Mouse (Mus musculus) kidney, postnatal 0 days (tissue): ENCODE data around the gene Smarcb1. TPM values are rescaled to one million over a fixed set of nuclear protein-coding genes. Genes with fewer than 3 reads are reported as not detected.

Source experiments
- ATAC-seq: fragments of 200-750 bp; cut with Nextera tagmentation; replicated peaks from 2 replicates; pipeline ENCODE4 v1.8.0; 2017; ENCODE audit warnings: low read depth, moderate number of reproducible peaks, moderate TSS enrichment, moderate library complexity; ENCODE audit not compliant: low FRiP score
- DNase-seq: peaks from one replicate; pipeline ENCODE4 v3.0.0-alpha.2; 2016; ENCODE audit warnings: low spot score
- H3K27ac ChIP-seq: fragments of 300-500 bp; sonication (generic); 2 replicates; pipeline ENCODE4 v1.5.1; 2014; ENCODE audit warnings: mild to moderate bottlenecking
- H3K27me3 ChIP-seq: fragments of 300-500 bp; sonication (generic); 2 replicates; pipeline ENCODE4 v1.6.1; 2014; ENCODE audit warnings: low read length, mixed read lengths; ENCODE audit not compliant: insufficient read depth
- H3K36me3 ChIP-seq: fragments of 300-500 bp; sonication (generic); 2 replicates; pipeline ENCODE4 v1.6.1; 2014; ENCODE audit warnings: low read length, mixed read lengths; ENCODE audit not compliant: insufficient read depth
- H3K4me1 ChIP-seq: fragments of 300-500 bp; sonication (generic); replicated peaks from 2 replicates; pipeline ENCODE4 v1.6.1; 2014; ENCODE audit warnings: antibody characterized with exemption, low read length, mixed read lengths; ENCODE audit not compliant: insufficient read depth
- H3K4me2 ChIP-seq: fragments of 300-500 bp; sonication (generic); 2 replicates; pipeline ENCODE4 v1.6.1; 2014; ENCODE audit warnings: mild to moderate bottlenecking, low read length, moderate library complexity, mixed read lengths
- H3K4me3 ChIP-seq: fragments of 300-500 bp; sonication (generic); replicated peaks from 2 replicates; pipeline ENCODE4 v1.5.1; 2014; ENCODE audit warnings: low read depth, low read length
- H3K9ac ChIP-seq: fragments of 300-500 bp; sonication (generic); 2 replicates; pipeline ENCODE4 v1.6.1; 2014; ENCODE audit warnings: low read depth, low read length
- H3K9me3 ChIP-seq: fragments of 300-500 bp; sonication (generic); replicated peaks from 2 replicates; pipeline ENCODE4 v1.6.1; 2016; ENCODE audit warnings: low read length, inconsistent platforms, mixed read lengths
- CTCF ChIP-seq: IDR thresholded peaks from 2 replicates; pipeline ENCODE4 v1.5.1; 2016; ENCODE audit warnings: antibody characterized with exemption, low read depth, mild to moderate bottlenecking, moderate library complexity
- WGBS: fragments of 180-500 bp; shearing (Covaris S2); extraction: QIAGEN DNeasy Blood & Tissue Kit; methylation state at CpG from one replicate; pipeline ENCODE4 v1.1.7; 2014; 5-methylcytosine and 5-hydroxymethylcytosine counted together
- polyA plus RNA-seq: library from polyadenylated mRNA; unstranded; fragments of >200 nt; fragmentation: Nextera tagmentation; extraction: Ambion mirVana; gene quantifications from 2 replicates; pipeline ENCODE4 v1.2.1, GENCODE M21; 2015

Gene Smarcb1
- polyA plus RNA-seq, 1 experiment from 2014 or later = 149 TPM

DNA sequence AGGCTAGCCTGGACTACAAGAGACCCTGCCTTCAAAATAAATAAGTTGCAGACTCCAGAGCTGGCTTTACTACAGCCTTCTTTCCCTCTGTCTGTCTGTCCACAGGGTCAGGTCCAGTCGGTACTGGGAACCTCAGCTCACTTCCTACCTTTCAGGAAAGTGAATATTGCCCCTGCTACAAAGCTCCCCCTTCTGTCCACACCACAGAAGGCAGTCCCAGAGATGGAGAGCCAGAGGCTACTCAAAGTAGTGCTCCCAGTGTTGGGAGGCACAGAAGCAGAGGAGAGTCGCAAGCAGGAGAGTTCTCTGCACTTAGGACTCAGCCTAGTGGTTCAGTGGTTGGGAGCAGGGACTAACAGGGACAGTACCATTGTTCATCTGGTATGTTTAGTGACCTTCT is 2.9 kb upstream of the Smarcb1 start:
- Histone ChIP-seq H3K36me3 (0 out of 2 replicates have a peak, but pooled peaks cover 10% of the 10 kb centered on the region), H3K27ac (no peak overlapping the region), H3K4me3 (no peak overlapping the region), H3K9ac (no peak overlapping the region), H3K4me1 (peaks cover 10% of the 10 kb centered on the region; the same call in 1 of the 2 replicates), H3K27me3 (no peaks in the 10 kb centered on the region), H3K9me3 (no peaks in the 10 kb centered on the region), H3K4me2 (no peak overlapping the region)
- WGBS = 50% methylated on average over 2 of the region's 2 CpGs
- peak; percentile 28; the same call in 1 of the 2 replicates for TF ChIP-seq CTCF
- no peak for ATAC-seq
- no peak for DNase-seq

DNA sequence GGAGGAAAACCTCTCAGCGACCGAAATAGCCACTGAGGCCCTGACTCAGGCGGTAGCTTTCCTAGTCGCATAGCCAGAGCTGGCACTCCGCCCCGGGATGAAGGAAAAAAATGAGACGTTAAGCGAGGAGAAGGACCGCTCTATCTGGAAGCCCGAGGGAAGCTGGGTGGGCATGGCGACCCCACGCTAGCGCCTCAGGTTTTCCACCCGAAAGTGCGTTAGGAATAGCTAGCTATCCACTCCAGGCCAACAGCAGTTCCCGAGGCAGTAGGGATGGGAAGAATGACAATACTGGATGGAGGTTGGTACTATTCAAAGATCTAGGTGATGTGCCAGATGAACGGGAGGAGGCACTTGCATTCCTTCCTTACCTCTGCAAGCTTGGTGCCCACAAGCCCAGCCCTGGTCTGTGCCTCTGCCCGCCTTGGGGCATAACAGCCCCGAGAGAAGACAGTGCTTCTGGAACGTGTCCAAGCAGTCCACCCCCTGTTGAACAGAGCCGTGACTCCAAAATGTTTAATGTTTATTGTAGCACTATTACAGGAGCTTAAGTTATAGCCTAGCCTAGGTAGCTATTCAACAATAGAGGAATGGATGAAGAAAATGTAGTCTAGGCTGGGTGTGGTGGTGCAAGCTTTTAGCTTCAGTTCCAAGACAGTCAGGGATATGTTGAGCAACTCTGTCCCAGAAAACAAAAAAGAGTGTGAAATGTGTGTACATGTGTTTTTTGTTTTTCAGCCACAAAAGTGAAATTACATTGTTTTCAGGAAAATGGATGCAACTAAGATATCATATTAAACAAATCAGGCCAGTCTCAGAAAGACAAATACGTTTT is 526 bp upstream of the Smarcb1 start:
- 0 out of 2 replicates have a peak, but pooled peaks cover 10% of the 10 kb centered on the region for H3K36me3 ChIP-seq
- peak overlapping the region; percentile 95 for H3K27ac ChIP-seq
- peak overlapping the region; percentile 86 for H3K4me2 ChIP-seq
- H3K27me3 ChIP-seq = no peaks in the 10 kb centered on the region
- no peaks in the 10 kb centered on the region for H3K9me3 ChIP-seq
- peak overlapping the region; percentile 79 for H3K4me3 ChIP-seq
- ATAC-seq (0 out of 2 replicates have a peak, but pooled peaks have one; percentile 31), DNase-seq (no peak)
- no peak for TF ChIP-seq CTCF
- peak overlapping the region; percentile 80 for H3K9ac ChIP-seq
- WGBS = 4% methylated on average over 22 of the region's 22 CpGs
- peaks cover 12% of the 10 kb centered on the region; the same call in 1 of the 2 replicates for H3K4me1 ChIP-seq

DNA sequence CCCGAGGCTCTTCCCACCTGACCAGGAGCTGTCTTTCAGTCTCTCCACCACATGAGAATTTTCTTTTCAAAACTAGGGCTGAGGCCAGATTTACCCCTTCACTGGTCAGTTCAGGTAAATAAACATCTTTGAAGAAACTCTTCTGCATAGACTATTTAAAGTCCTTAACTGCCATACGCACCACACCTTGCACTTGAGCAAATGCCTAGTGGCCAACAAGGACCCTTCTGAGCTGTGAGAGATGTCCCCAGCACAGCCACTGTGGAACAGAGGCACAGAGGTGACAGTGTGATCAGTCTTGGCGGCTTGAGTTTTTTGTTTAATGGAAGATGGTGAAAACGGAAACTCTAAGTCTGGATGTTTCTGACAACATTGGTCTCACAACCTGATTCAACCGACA is 2.4 kb downstream of the Smarcb1 start:
- Histone ChIP-seq H3K4me2 (no peak overlapping the region), H3K27me3 (no peaks in the 10 kb centered on the region), H3K4me3 (no peak overlapping the region), H3K9me3 (no peaks in the 10 kb centered on the region), H3K27ac (no peak overlapping the region), H3K4me1 (peaks cover 12% of the 10 kb centered on the region; the same call in 1 of the 2 replicates), H3K36me3 (peaks cover 14% of the 10 kb centered on the region), H3K9ac (no peak overlapping the region)
- DNase-seq (no peak), ATAC-seq (no peak)
- WGBS = 83% methylated on average over 5 of the region's 5 CpGs
- no peak for TF ChIP-seq CTCF

DNA sequence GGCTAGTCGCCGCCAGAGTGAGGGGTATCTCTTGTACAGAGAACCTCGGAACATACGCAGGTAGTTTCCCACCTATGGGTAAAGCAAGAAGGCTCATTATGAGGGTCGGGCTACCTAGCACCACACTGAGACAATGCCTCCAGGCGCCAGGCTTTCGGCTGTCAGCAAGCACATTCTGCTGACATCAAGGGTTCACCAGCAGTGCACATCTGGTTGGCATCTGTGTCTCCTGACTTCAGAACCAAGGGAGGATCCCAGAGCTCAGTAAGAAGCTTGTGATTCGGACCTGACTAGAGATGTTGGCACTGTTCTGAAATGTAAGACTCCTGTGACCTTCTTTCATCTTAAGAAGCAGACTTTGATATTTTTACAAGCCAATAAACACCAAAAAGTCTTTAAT is 4.6 kb downstream of the Smarcb1 start:
- H3K4me3 ChIP-seq = no peak overlapping the region
- no peak overlapping the region for H3K4me2 ChIP-seq
- no peak for TF ChIP-seq CTCF
- DNase-seq (no peak), ATAC-seq (no peak)
- no peaks in the 10 kb centered on the region for H3K27me3 ChIP-seq
- peaks cover 19% of the 10 kb centered on the region for H3K36me3 ChIP-seq
- WGBS = 80% methylated on average over 8 of the region's 8 CpGs
- no peak overlapping the region for H3K27ac ChIP-seq
- no peaks in the 10 kb centered on the region for H3K9me3 ChIP-seq
- no peak overlapping the region for H3K9ac ChIP-seq
- peaks cover 5% of the 10 kb centered on the region; the same call in 1 of the 2 replicates for H3K4me1 ChIP-seq

DNA sequence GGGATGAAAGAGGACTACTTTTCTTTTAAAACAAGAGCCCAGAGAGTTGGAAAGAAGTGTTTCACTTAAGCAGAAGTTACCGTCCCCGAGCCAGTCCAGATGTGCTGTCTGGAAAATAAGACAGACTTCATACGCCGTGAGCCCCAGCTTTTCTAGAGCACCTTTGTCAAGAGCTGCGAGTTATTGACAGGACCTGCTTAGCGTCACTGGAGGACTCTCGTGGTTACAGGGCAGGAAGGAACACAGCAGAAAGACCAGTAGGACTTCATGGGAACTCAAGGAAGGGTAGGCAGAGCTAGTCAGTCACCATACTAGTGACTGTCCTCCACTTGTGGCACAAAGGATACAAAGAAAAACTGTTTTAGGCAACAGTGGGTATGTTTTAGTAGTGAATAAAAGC is 5.9 kb downstream of the Smarcb1 start:
- Histone ChIP-seq H3K4me3 (no peak overlapping the region), H3K36me3 (peaks cover 30% of the 10 kb centered on the region), H3K4me1 (peaks cover 5% of the 10 kb centered on the region; the same call in 1 of the 2 replicates), H3K9ac (no peak overlapping the region), H3K4me2 (no peak overlapping the region), H3K9me3 (no peaks in the 10 kb centered on the region), H3K27me3 (no peaks in the 10 kb centered on the region), H3K27ac (no peak overlapping the region)
- DNase-seq (no peak), ATAC-seq (no peak)
- WGBS = 87% methylated on average over 7 of the region's 7 CpGs
- TF ChIP-seq CTCF = no peak

DNA sequence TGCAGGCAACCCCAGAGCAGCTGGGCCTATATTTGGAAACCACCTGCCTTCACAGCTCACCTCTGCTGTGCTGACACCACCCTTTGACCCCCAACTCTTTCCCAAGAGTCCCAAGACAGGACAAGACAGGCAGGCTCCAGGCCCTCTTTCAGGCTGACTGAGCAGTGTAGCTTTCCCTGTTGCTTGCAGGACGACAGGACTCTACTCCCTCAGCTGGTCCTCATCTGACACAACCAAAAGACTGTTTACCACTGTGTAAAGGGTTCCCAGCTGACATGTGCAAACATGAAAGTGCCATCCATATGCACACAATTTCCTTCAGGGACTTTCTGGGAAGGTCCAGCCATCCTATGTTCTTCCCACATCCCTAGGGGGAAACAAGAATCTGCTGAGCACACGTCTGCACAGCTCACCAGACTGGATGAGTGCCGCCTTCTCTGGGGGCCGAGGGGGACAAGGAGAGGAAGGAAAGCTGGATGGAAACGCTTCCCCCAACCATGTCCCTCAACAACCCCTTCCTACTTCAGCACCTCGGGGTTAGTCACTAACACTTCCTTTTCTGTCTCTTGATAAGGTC is 8.3 kb downstream of the Smarcb1 start:
- Histone ChIP-seq H3K9ac (no peak overlapping the region), H3K27ac (no peak overlapping the region), H3K27me3 (no peaks in the 10 kb centered on the region), H3K4me3 (no peak overlapping the region), H3K4me2 (no peak overlapping the region), H3K9me3 (no peaks in the 10 kb centered on the region), H3K36me3 (peaks cover 46% of the 10 kb centered on the region), H3K4me1 (no peaks in the 10 kb centered on the region)
- ATAC-seq = 0 out of 2 replicates have a peak, but pooled peaks have one; percentile 33
- TF ChIP-seq CTCF = no peak
- DNase-seq = no peak
- 64% methylated on average over 6 of the region's 6 CpGs for WGBS
